Mouse (Mus musculus): ENCODE data around the gene Olfr572.

The Olfr572 gene

GRCm38 (mm10) chr7:102924109-102924508 lies at the start of gene Olfr572:
Olfr572 (plus strand) TSS chr7:102924409.
- DNase-seq (ENCODE audit: low spot score in 2 of 2) = no peak

GRCm38 (mm10) chr7:102876822-102877221 lies 47.4 kb upstream of the Olfr572 start, which contains the start of gene Olfr568:
Olfr568 (plus strand) TSS chr7:102877122.
- DNase-seq (ENCODE audit: low spot score in 2 of 2) = no peak

GRCm38 (mm10) chr7:102890782-102891181 lies 33.4 kb upstream of the Olfr572 start, which contains the start of gene Olfr569:
Olfr569 (minus strand) TSS chr7:102890882.
- no peak for DNase-seq (ENCODE audit: low spot score in 2 of 2)

GRCm38 (mm10) chr7:102915261-102915660 lies 8.9 kb upstream of the Olfr572 start:
- no peak for DNase-seq (ENCODE audit: low spot score in 2 of 2)

- no peak for DNase-seq (ENCODE audit: low spot score in 2 of 2)
Measured at GRCm38 (mm10) chr7:102916405-102916804, 7.8 kb upstream of the Olfr572 start.

- DNase-seq (ENCODE audit: low spot score in 2 of 2) = no peak
Measured at GRCm38 (mm10) chr7:102917032-102917875, 7.0 kb upstream of the Olfr572 start, which contains the start of gene Olfr571. Olfr571 (minus strand) TSS chr7:102917536.

- DNase-seq (ENCODE audit: low spot score in 2 of 2) = no peak
Measured at GRCm38 (mm10) chr7:102919632-102920031, 4.6 kb upstream of the Olfr572 start.

- no peak for DNase-seq (ENCODE audit: low spot score in 2 of 2)
Measured at GRCm38 (mm10) chr7:102927105-102927504, 2.9 kb downstream of the Olfr572 start.

GRCm38 (mm10) chr7:102942475-102942874 lies 18.3 kb downstream of the Olfr572 start, which contains the start of gene Olfr573-ps1:
Olfr573-ps1 (minus strand) TSS chr7:102942575.
- DNase-seq (ENCODE audit: low spot score in 2 of 2) = no peak

GRCm38 (mm10) chr7:102943417-102943816 lies 19.2 kb downstream of the Olfr572 start:
- no peak for DNase-seq (ENCODE audit: low spot score in 2 of 2)

- no peak for DNase-seq (ENCODE audit: low spot score in 2 of 2)
Measured at GRCm38 (mm10) chr7:102948167-102948566, 24.0 kb downstream of the Olfr572 start, which contains the start of gene Olfr574. Olfr574 (plus strand) TSS chr7:102948467.

GRCm38 (mm10) chr7:102950732-102951131 lies 26.5 kb downstream of the Olfr572 start:
- no peak for DNase-seq (ENCODE audit: low spot score in 2 of 2)

- DNase-seq (ENCODE audit: low spot score in 2 of 2) = no peak
Measured at GRCm38 (mm10) chr7:102958137-102958536, 33.9 kb downstream of the Olfr572 start.

GRCm38 (mm10) chr7:102958593-102958992 lies 34.4 kb downstream of the Olfr572 start, which contains the start of gene Olfr575:
Olfr575 (minus strand) TSS chr7:102958775.
- no peak for DNase-seq (ENCODE audit: low spot score in 2 of 2)

GRCm38 (mm10) chr7:102962360-102962759 lies 38.2 kb downstream of the Olfr572 start, which contains the start of gene Olfr576:
Olfr576 (plus strand) TSS chr7:102962660.
- DNase-seq (ENCODE audit: low spot score in 2 of 2) = no peak

- no peak for DNase-seq (ENCODE audit: low spot score in 2 of 2)
Measured at GRCm38 (mm10) chr7:102974399-102974798, 50.2 kb downstream of the Olfr572 start.

- no peak for DNase-seq (ENCODE audit: low spot score in 2 of 2)
Measured at GRCm38 (mm10) chr7:102975843-102976242, 51.6 kb downstream of the Olfr572 start, which contains the start of gene Olfr577. Olfr577 (minus strand) TSS chr7:102975943.

Data from spleen, postnatal 14 days (tissue).